Mouse (Mus musculus) MEL (cell line): ENCODE results near the gene Atrn. TPM values are rescaled to one million over a fixed set of nuclear protein-coding genes. Genes with fewer than 3 reads are reported as not detected.

Experiments
- DNase-seq: peaks from one replicate; pipeline ENCODE4 v3.0.0; 2011; ENCODE audit warnings: low read depth, low spot score
- H3K27ac ChIP-seq: 2 replicates; pipeline ENCODE4 v1.5.1; 2012; ENCODE audit warnings: low read depth, mild to moderate bottlenecking, control low read depth, low read length, moderate library complexity; ENCODE audit not compliant: control insufficient read depth
- H3K27me3 ChIP-seq, 2 experiments: fragments of 150-350 bp in 1 of 2; sonication (generic) in 1 of 2; 2 replicates each; pipeline ENCODE4 v1.6.1; 2012; ENCODE audit warnings: low read length in 2 of 2, mild to moderate bottlenecking in 2 of 2, improper control_type of control experiment in 1 of 2, moderate library complexity in 1 of 2; ENCODE audit not compliant: insufficient read depth in 2 of 2, control insufficient read depth in 1 of 2
- H3K36me3 ChIP-seq, 2 experiments: 2 replicates each; pipeline ENCODE4 v1.6.1; 2012 to 2014; ENCODE audit warnings: low read length in 2 of 2, improper control_type of control experiment in 1 of 2, inconsistent platforms in 1 of 2, mild to moderate bottlenecking in 1 of 2; ENCODE audit not compliant: insufficient read depth in 2 of 2, control insufficient read depth in 1 of 2
- H3K4me1 ChIP-seq, 2 experiments: fragments of 150-350 bp in 1 of 2; sonication (generic) in 1 of 2; 2 replicates each; pipeline ENCODE4 v1.6.1; 2012; ENCODE audit warnings: low read length in 2 of 2, improper control_type of control experiment in 1 of 2, mild to moderate bottlenecking in 1 of 2; ENCODE audit not compliant: insufficient read depth in 2 of 2, control insufficient read depth in 1 of 2
- H3K4me3 ChIP-seq, 2 experiments: fragments of 150-350 bp in 1 of 2; sonication (generic) in 1 of 2; 2 replicates each; pipeline ENCODE4 v1.5.1; 2012; ENCODE audit warnings: low read depth in 2 of 2, low read length in 2 of 2, mild to moderate bottlenecking in 2 of 2, moderate library complexity in 2 of 2, control low read depth in 1 of 2, improper control_type of control experiment in 1 of 2; ENCODE audit not compliant: control insufficient read depth in 1 of 2, insufficient read depth in 1 of 2
- H3K79me2 ChIP-seq: 2 replicates; pipeline ENCODE4 v1.6.1; 2012; ENCODE audit warnings: mild to moderate bottlenecking, low read length, moderate library complexity; ENCODE audit not compliant: control insufficient read depth, poor library complexity, insufficient read depth
- H3K9ac ChIP-seq: 2 replicates; pipeline ENCODE4 v1.6.1; 2012; ENCODE audit warnings: low read depth, mild to moderate bottlenecking, control low read depth, low read length, moderate library complexity; ENCODE audit not compliant: control insufficient read depth, poor library complexity, severe bottlenecking
- H3K9me3 ChIP-seq: fragments of 150-350 bp; sonication (generic); replicated peaks from 2 replicates; pipeline ENCODE4 v1.6.1; 2012; ENCODE audit warnings: mild to moderate bottlenecking, low read length, improper control_type of control experiment, moderate library complexity; ENCODE audit not compliant: insufficient read depth
- CHD2 ChIP-seq: IDR thresholded peaks from 2 replicates; pipeline ENCODE4 v1.6.1; 2011; ENCODE audit warnings: low read length, improper control_type of control experiment
- CTCF ChIP-seq, 3 experiments: IDR thresholded peaks in 2 of 3; conservative IDR thresholded peaks in 1 of 3; 2 replicates each; pipeline ENCODE4 v1.5.1; 2011 to 2012; ENCODE audit warnings: low read length in 3 of 3, low read depth in 2 of 3, mild to moderate bottlenecking in 2 of 3, improper control_type of control experiment in 1 of 3, inconsistent platforms in 1 of 3, mixed read lengths in 1 of 3, moderate library complexity in 1 of 3; ENCODE audit not compliant: control insufficient read depth in 1 of 3, insufficient read depth in 1 of 3, poor library complexity in 1 of 3, severe bottlenecking in 1 of 3
- EP300 ChIP-seq, 2 experiments: IDR thresholded peaks; 2 replicates each; pipeline ENCODE4 v1.6.1; 2011; ENCODE audit warnings: improper control_type of control experiment in 2 of 2, low read length in 2 of 2, low read depth in 1 of 2, mild to moderate bottlenecking in 1 of 2
- ETS1 ChIP-seq: IDR thresholded peaks from 2 replicates; pipeline ENCODE4 v1.6.1; 2012; ENCODE audit warnings: low read depth, mild to moderate bottlenecking, inconsistent platforms, low read length, improper control_type of control experiment, moderate library complexity
- GABPA ChIP-seq: IDR thresholded peaks from 2 replicates; pipeline ENCODE4 v1.6.1; 2012; ENCODE audit warnings: low read depth, mild to moderate bottlenecking, inconsistent platforms, low read length, improper control_type of control experiment, moderate library complexity
- GATA1 ChIP-seq: IDR thresholded peaks from 2 replicates; pipeline ENCODE4 v1.6.1; 2011; ENCODE audit warnings: low read depth, low read length, improper control_type of control experiment
- HCFC1 ChIP-seq: IDR thresholded peaks from 2 replicates; pipeline ENCODE4 v1.6.1; 2012; ENCODE audit warnings: low read depth, mild to moderate bottlenecking, inconsistent platforms, low read length, improper control_type of control experiment, moderate library complexity
- JUND ChIP-seq: IDR thresholded peaks from 2 replicates; pipeline ENCODE4 v1.6.1; 2011; ENCODE audit warnings: low read depth, mild to moderate bottlenecking, improper control_type of control experiment, low read length
- MAFK ChIP-seq: IDR thresholded peaks from 2 replicates; pipeline ENCODE4 v1.6.1; 2011; ENCODE audit warnings: low read depth, mild to moderate bottlenecking, low read length, improper control_type of control experiment, borderline replicate concordance
- MAX ChIP-seq: IDR thresholded peaks from 2 replicates; pipeline ENCODE4 v1.6.1; 2011; ENCODE audit warnings: low read length, improper control_type of control experiment
- MAZ ChIP-seq: IDR thresholded peaks from 2 replicates; pipeline ENCODE4 v1.6.1; 2012; ENCODE audit warnings: low read depth, mild to moderate bottlenecking, inconsistent platforms, low read length, improper control_type of control experiment
- MXI1 ChIP-seq: IDR thresholded peaks from 2 replicates; pipeline ENCODE4 v1.6.1; 2011; ENCODE audit warnings: mild to moderate bottlenecking, low read depth, low read length, improper control_type of control experiment
- MYC ChIP-seq: IDR thresholded peaks from 2 replicates; pipeline ENCODE4 v1.6.1; 2011; ENCODE audit warnings: low read depth, mild to moderate bottlenecking, low read length, improper control_type of control experiment, moderate library complexity
- POLR2A ChIP-seq, 2 experiments: IDR thresholded peaks; 2 replicates each; pipeline ENCODE4 v1.6.1; 2011 to 2012; ENCODE audit warnings: low read length in 2 of 2, mild to moderate bottlenecking in 2 of 2, control low read depth in 1 of 2, improper control_type of control experiment in 1 of 2, low read depth in 1 of 2, moderate library complexity in 1 of 2; ENCODE audit not compliant: control insufficient read depth in 1 of 2, insufficient read depth in 1 of 2, poor library complexity in 1 of 2
- POLR2AphosphoS2 ChIP-seq: IDR thresholded peaks from 2 replicates; pipeline ENCODE4 v1.6.1; 2011; ENCODE audit warnings: low read length, improper control_type of control experiment
- POLR2AphosphoS5 ChIP-seq: IDR thresholded peaks from 2 replicates; pipeline ENCODE4 v1.6.1; 2012; ENCODE audit warnings: low read depth, borderline replicate concordance, mild to moderate bottlenecking, inconsistent platforms, low read length, moderate library complexity, mixed read lengths
- RCOR1 ChIP-seq: IDR thresholded peaks from 2 replicates; pipeline ENCODE4 v1.6.1; 2012; ENCODE audit warnings: low read depth, mild to moderate bottlenecking, inconsistent platforms, low read length, improper control_type of control experiment
- SIN3A ChIP-seq: IDR thresholded peaks from 2 replicates; pipeline ENCODE4 v1.6.1; 2012; ENCODE audit warnings: low read length, improper control_type of control experiment, inconsistent platforms
- TAL1 ChIP-seq: IDR thresholded peaks from 2 replicates; pipeline ENCODE4 v1.6.1; 2012; ENCODE audit warnings: mild to moderate bottlenecking, inconsistent platforms, low read length, moderate library complexity, mixed read lengths
- TCF12 ChIP-seq: IDR thresholded peaks from 2 replicates; pipeline ENCODE4 v1.6.1; 2014; ENCODE audit warnings: low read depth, mild to moderate bottlenecking, inconsistent platforms, low read length, improper control_type of control experiment, moderate library complexity
- UBTF ChIP-seq: IDR thresholded peaks from 2 replicates; pipeline ENCODE4 v1.6.1; 2012; ENCODE audit warnings: low read depth, mild to moderate bottlenecking, inconsistent platforms, low read length, improper control_type of control experiment, moderate library complexity, borderline replicate concordance; ENCODE audit not compliant: insufficient read depth
- USF1 ChIP-seq: IDR thresholded peaks from 2 replicates; pipeline ENCODE4 v1.6.1; 2014; ENCODE audit warnings: low read depth, mild to moderate bottlenecking, inconsistent platforms, low read length, improper control_type of control experiment, moderate library complexity
- ZKSCAN1 ChIP-seq: IDR thresholded peaks from 2 replicates; pipeline ENCODE4 v1.6.1; 2012; ENCODE audit warnings: low read depth, mild to moderate bottlenecking, inconsistent platforms, low read length, improper control_type of control experiment, moderate library complexity
- ZMIZ1 ChIP-seq: IDR thresholded peaks from 2 replicates; pipeline ENCODE4 v1.6.1; 2012; ENCODE audit warnings: low read depth, mild to moderate bottlenecking, inconsistent platforms, low read length, improper control_type of control experiment, moderate library complexity
- ZNF384 ChIP-seq: IDR thresholded peaks from 2 replicates; pipeline ENCODE4 v1.6.1; 2012; ENCODE audit warnings: low read depth, mild to moderate bottlenecking, inconsistent platforms, low read length, improper control_type of control experiment
- polyA plus RNA-seq, 2 experiments: library from polyadenylated mRNA; stranded (reverse) in 1 of 2; unstranded in 1 of 2; fragments of >175 nt in 1 of 2; fragments of >200 nt in 1 of 2; gene quantifications; 2 replicates each; pipeline versions ENCODE4 v1.2.1 to v1.2.4; 2012; ENCODE audit warnings: low replicate concordance in 2 of 2, low read depth in 1 of 2; ENCODE audit not compliant: insufficient read length in 2 of 2, insufficient read depth in 1 of 2, missing spikeins in 1 of 2
- total RNA-seq: library from RNA; depleted of rRNA; stranded (reverse); fragments of 300-350 nt; gene quantifications from 2 replicates; pipeline ENCODE4 v1.2.3, GENCODE M21; 2012

Atrn gene
- total and polyA plus RNA-seq, 3 experiments, result 6.3 to 28.2 (median 9.2) TPM

DNA sequence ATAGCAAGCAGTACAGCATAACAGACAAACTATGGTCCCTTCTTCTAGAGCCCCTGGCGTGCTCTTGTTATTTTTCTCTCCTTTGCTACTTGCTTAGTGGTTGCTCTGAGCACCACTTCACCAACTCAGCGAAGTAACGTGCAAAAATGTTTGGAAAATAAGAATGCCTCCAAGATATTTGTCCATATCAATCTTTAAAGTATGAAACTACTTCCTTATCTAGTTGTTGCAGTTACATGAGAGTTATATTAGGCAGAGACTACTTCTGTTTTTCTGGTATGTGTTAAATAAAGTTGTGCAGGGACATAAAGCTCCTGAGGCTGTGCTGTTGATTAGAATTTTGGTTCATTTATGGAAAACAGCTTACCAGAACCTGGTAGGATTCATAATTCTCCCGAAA, 64.7 kb downstream of the Atrn start (continued):
- TF ChIP-seq MAFK (no peak), SIN3A (peak; percentile 70)

DNA sequence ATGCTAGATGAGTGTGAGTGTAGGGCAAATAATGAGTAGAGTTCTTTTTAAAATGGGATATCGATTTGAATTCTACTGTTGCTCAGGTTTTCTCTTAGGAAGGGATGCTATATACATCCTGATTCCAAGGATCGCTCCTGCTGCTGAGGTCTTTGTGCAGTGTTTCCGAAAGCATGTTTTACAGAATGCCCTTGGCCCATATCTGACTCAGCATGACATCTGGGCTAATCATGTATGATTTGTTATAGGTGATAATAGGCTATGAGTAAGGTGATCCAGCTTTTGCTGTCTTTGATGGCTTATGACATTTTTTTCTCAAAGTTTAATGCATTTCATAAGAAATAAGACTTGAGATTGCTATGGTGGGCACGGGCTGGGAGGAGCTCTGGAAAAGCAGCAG, 66.1 kb downstream of the Atrn start:
- peaks cover 30 to 35% of the 10 kb centered on the region in 2 experiments for H3K4me1 ChIP-seq
- no peaks in the 10 kb centered on the region for H3K27me3 ChIP-seq
- no peak overlapping the region for H3K27ac ChIP-seq
- no peaks in the 10 kb centered on the region for H3K9me3 ChIP-seq
- no peak for TF ChIP-seq ZNF384
- no peak for TF ChIP-seq POLR2AphosphoS5
- no peak for TF ChIP-seq GABPA
- no peak for TF ChIP-seq UBTF
- TF ChIP-seq CTCF (IDR thresholded peaks at IDR 0.05 in 2 of 3, conservative IDR thresholded peaks at IDR 0.05 in 1 of 3; ENCODE audit: control insufficient read depth in 1 of 3, insufficient read depth in 1 of 3, low read depth in 2 of 3, low read length in 3 of 3, poor library complexity in 1 of 3, severe bottlenecking in 1 of 3), result no peak
- TF ChIP-seq MAX, result no peak
- TF ChIP-seq POLR2AphosphoS2, result no peak
- TF ChIP-seq MXI1, result no peak
- no peak for TF ChIP-seq ZKSCAN1
- TF ChIP-seq TAL1, result no peak
- TF ChIP-seq MAZ, result no peak
- TF ChIP-seq SIN3A, result no peak
- TF ChIP-seq HCFC1, result no peak
- no peak for TF ChIP-seq ZMIZ1
- TF ChIP-seq POLR2A (IDR thresholded peaks at IDR 0.05; ENCODE audit: control insufficient read depth in 1 of 2, insufficient read depth in 1 of 2, low read depth in 1 of 2, low read length in 2 of 2, poor library complexity in 1 of 2), result no peak
- TF ChIP-seq, all 39 proteins: peak for 0
- no peak for DNase-seq
- H3K9ac ChIP-seq, result no peak overlapping the region
- no peak overlapping the region for H3K4me3 ChIP-seq
- H3K36me3 ChIP-seq, result peaks cover 0 to 64% of the 10 kb centered on the region in 2 experiments; a peak in 3 of 4 replicates
- H3K79me2 ChIP-seq, result no peaks in the 10 kb centered on the region

DNA sequence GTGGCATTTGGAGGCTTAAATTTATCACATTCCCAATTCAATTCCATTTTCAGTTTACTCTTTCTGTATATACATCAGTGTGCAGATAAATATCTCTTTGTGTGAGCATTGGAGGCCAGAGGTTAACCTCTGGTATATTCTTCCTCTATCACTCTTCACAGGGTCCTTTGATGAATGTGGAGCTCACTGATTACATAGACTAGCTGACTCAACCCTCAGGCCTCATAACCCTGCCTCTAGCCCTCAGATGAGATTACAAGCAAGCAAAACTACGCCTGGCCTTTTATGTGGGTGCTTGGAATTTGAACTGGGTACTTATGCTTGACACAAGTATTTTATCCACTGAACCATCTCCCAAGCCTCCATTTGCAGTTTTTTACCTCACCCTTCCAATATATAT, 68.6 kb downstream of the Atrn start:
- peak; percentile 74 for DNase-seq
- Histone ChIP-seq H3K4me3 (no peak overlapping the region), H3K79me2 (no peaks in the 10 kb centered on the region), H3K9me3 (no peaks in the 10 kb centered on the region), H3K27ac (peak overlapping the region; percentile 23; the same call in 1 of the 2 replicates), H3K36me3 (peaks cover 0 to 77% of the 10 kb centered on the region in 2 experiments; a peak in 3 of 4 replicates), H3K9ac (no peak overlapping the region), H3K4me1 (peaks cover 45 to 50% of the 10 kb centered on the region in 2 experiments), H3K27me3 (no peaks in the 10 kb centered on the region)
- peak; percentile 39 for TF ChIP-seq SIN3A
- TF ChIP-seq MAX, result 0 out of 2 replicates have a peak, but pooled peaks have one; percentile 7
- no peak for TF ChIP-seq CTCF (IDR thresholded peaks at IDR 0.05 in 2 of 3, conservative IDR thresholded peaks at IDR 0.05 in 1 of 3; ENCODE audit: control insufficient read depth in 1 of 3, insufficient read depth in 1 of 3, low read depth in 2 of 3, low read length in 3 of 3, poor library complexity in 1 of 3, severe bottlenecking in 1 of 3)
- peak; percentile 91 for TF ChIP-seq TCF12
- no peak for TF ChIP-seq MYC
- peak; percentile 77 to 88 for TF ChIP-seq EP300 (IDR thresholded peaks at IDR 0.05; ENCODE audit: low read depth in 1 of 2, low read length in 2 of 2)
- TF ChIP-seq CHD2, result no peak
- TF ChIP-seq TAL1, result peak; percentile 83
- TF ChIP-seq GATA1, result peak; percentile 92
- TF ChIP-seq ETS1, result peak; percentile 71
- TF ChIP-seq USF1, result no peak
- peak; percentile 59; the same call in 1 of the 2 replicates for TF ChIP-seq RCOR1
- TF ChIP-seq JUND, result 0 out of 2 replicates have a peak, but pooled peaks have one; percentile 11
- TF ChIP-seq ZNF384, result no peak
